Mouse (Mus musculus) limb, embryonic 13.5 days (tissue): ENCODE results near the gene Zfp663. TPM values are rescaled to one million over a fixed set of nuclear protein-coding genes. Genes with fewer than 3 reads are reported as not detected.

ENCODE experiments used
- polyA plus RNA-seq: library from polyadenylated mRNA; unstranded; fragments of >200 nt; fragmentation: Nextera tagmentation; extraction: Ambion mirVana; gene quantifications from 2 replicates; pipeline ENCODE4 v1.2.1, GENCODE M21; 2015

Gene Zfp663
- polyA plus RNA-seq, 1 experiment from 2014 or later: 0.75 TPM

Other genes with a start within 250 kb of the Zfp663 start
- gene Cdh22, start 133.9 kb downstream of the Zfp663 start, polyA plus RNA-seq: 0.79 and 1.2 TPM in 2 replicates
- gene Slc35c2, start 80.9 kb downstream of the Zfp663 start, polyA plus RNA-seq: 56.3 and 56.4 TPM in 2 replicates
- gene Elmo2, start 42.2 kb downstream of the Zfp663 start, polyA plus RNA-seq: 83.0 and 86.4 TPM in 2 replicates
- gene Zfp334, start 19.5 kb upstream of the Zfp663 start, polyA plus RNA-seq: 10.0 and 10.4 TPM in 2 replicates
- 0.05 TPM in 1 of 2 replicates, not detected in the other for gene Ocstamp, start 31.7 kb upstream of the Zfp663 start, polyA plus RNA-seq
- 0.13 and 0.15 TPM in 2 replicates for gene Slc13a3, start 104.5 kb upstream of the Zfp663 start, polyA plus RNA-seq
- 44.8 and 45.0 TPM in 2 replicates for gene Trp53rka, start 124.6 kb upstream of the Zfp663 start, polyA plus RNA-seq
- 11.0 and 12.6 TPM in 2 replicates for gene Slc2a10, start 135.1 kb upstream of the Zfp663 start, polyA plus RNA-seq
- gene Eya2, start 226.3 kb upstream of the Zfp663 start, polyA plus RNA-seq: 17.2 and 17.5 TPM in 2 replicates